Mouse (Mus musculus) spleen, adult 2 months (tissue): ENCODE measurements around the gene Rps18.

Experiments
- CTCF ChIP-seq: fragments of 200-500 bp; IDR thresholded peaks from 2 replicates; pipeline ENCODE4 v1.5.1; 2011; ENCODE audit warnings: mild to moderate bottlenecking, inconsistent platforms; ENCODE audit not compliant: insufficient read depth, insufficient read length, insufficient replicate concordance; ENCODE audit errors: extremely low read depth
- POLR2A ChIP-seq: fragments of 200-500 bp; IDR thresholded peaks from 2 replicates; pipeline ENCODE4 v1.6.1; 2011; ENCODE audit warnings: low read depth, low read length, inconsistent platforms

- TF ChIP-seq CTCF (no peak), POLR2A (no peak)
Measured at GRCm38 (mm10) chr17:33948905-33949537, 6.8 kb downstream of the Rps18 start.
